Mouse (Mus musculus) CD8-positive naive resting alpha-beta T cell, adult 2 months (primary cell): ENCODE data around the gene Ankrd54.
"Not testable (repeated sequence)": the region's sequence is repeated elsewhere in the genome, so short reads cannot be mapped to it uniquely, and the experiment has no call there.

ENCODE experiments used
- DNase-seq, 2 experiments: peaks; one replicate each; pipeline ENCODE4 v3.0.0; 2022; ENCODE audit warnings: low read depth in 2 of 2, low spot score in 2 of 2

Ankrd54 gene

DNA sequence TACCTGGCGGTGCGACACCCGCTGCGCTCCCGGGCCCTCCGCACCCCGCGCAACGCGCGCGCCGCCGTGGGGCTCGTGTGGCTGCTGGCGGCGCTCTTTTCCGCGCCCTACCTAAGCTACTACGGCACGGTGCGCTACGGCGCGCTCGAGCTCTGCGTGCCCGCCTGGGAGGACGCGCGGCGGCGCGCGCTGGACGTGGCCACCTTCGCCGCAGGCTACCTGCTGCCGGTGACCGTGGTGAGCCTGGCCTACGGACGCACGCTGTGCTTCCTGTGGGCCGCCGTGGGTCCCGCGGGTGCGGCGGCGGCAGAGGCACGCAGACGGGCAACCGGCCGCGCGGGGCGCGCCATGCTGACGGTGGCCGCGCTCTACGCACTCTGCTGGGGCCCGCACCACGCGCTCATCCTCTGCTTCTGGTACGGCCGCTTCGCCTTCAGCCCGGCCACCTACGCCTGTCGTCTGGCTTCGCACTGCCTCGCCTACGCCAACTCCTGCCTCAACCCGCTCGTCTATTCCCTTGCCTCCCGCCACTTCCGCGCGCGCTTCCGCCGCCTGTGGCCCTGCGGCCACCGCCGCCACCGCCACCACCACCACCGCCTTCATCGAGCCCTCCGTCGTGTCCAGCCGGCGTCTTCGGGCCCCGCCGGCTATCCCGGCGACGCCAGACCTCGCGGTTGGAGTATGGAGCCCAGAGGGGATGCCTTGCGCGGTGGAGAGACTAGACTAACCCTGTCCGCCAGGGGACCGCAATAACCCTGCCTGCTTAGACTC is 19.8 kb downstream of the Ankrd54 start:
- no peak for DNase-seq

- DNase-seq, result no peak
These were observed 21.1 kb downstream of the Ankrd54 start, which contains the start of gene Galr3 for GRCm38 (mm10) chr15:79041585-79041984. TSS of gene Galr3 (plus strand) at chr15:79041885.

GRCm38 (mm10) chr15:79040501-79041416 is 21.9 kb downstream of the Ankrd54 start:
- DNase-seq, result no peak

GRCm38 (mm10) chr15:79038853-79039252 is 23.8 kb downstream of the Ankrd54 start:
- peak; percentile 82 to 89 for DNase-seq

- DNase-seq, result no peak
These were observed 24.4 kb downstream of the Ankrd54 start for GRCm38 (mm10) chr15:79038331-79038730.

- peak; percentile 49 to 61 for DNase-seq
These were observed 24.8 kb downstream of the Ankrd54 start for GRCm38 (mm10) chr15:79037913-79038328.

DNA sequence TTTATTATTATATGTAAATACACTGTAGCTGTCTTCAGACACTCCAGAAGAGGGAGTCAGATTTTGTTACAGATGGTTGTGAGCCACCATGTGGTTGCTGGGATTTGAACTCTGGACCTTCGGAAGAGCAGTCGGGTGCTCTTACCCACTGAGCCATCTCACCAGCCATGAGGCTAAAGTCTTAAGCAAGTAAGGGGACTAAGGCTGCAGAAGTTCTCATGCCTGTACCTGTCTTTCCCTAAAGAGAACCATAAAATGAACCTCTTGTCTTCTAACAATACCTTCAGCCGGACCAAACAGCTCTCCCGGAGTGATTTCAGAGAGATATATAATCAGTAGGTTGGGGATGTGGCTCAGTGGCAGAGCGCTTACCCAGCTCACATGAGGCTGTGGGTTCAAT is 30.8 kb downstream of the Ankrd54 start:
- not testable (repeated sequence) for DNase-seq

- DNase-seq, result no peak
These were observed 31.9 kb downstream of the Ankrd54 start for GRCm38 (mm10) chr15:79030551-79031435.

- no peak for DNase-seq
These were observed 33.0 kb downstream of the Ankrd54 start for GRCm38 (mm10) chr15:79029519-79030241.

GRCm38 (mm10) chr15:79028823-79029484 is 33.7 kb downstream of the Ankrd54 start:
- DNase-seq, result no peak

- DNase-seq, result peak; percentile 73 to 79
These were observed 34.4 kb downstream of the Ankrd54 start, which contains the start of gene H1f0 for GRCm38 (mm10) chr15:79028237-79028738. TSS of gene H1f0 (plus strand) at chr15:79028450.

DNA sequence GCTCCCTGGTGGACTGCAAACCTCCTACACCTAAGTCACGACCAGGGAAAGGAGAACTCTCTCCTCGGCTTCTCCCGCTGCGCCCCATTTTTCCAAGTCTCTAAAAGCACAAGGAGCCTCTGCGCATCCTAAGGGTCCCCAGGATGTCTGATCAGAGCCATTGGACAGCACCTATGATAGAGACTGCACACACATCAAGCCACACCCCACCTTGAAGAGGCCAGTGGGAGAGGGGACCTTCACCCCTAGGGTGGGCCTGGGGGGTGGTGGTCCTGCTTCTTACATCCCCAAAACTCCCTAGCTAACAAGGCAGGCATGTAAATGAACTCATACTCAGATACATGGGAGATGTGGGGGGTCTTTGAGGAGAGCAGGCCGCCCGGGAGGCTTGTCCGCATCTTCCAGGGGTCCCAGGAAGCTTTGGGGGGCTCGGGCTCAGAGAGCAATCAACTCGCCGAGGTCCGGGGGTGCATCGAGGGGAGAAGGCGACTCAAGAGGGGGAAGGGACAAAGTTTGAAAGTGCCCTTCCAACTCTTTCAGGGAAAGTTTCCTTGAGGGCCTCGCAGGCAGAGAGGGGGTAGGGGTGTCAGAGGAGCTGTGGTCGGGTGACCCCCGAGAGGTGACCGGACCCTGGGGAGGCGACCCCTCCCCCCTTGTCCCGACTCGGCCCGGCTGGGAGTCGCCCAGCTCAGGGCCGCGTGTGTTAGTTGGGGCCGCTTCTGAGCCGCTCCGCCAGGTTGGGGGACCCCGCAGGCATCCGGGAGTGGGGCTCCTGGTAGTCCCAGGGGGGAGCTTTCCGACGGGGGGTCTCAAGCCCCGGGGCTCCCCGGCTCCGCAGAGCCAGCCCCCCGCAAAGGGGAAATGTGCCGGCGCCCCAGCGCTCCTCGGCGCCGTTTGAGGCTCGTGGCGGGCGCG is 35.1 kb downstream of the Ankrd54 start:
- no peak for DNase-seq

DNA sequence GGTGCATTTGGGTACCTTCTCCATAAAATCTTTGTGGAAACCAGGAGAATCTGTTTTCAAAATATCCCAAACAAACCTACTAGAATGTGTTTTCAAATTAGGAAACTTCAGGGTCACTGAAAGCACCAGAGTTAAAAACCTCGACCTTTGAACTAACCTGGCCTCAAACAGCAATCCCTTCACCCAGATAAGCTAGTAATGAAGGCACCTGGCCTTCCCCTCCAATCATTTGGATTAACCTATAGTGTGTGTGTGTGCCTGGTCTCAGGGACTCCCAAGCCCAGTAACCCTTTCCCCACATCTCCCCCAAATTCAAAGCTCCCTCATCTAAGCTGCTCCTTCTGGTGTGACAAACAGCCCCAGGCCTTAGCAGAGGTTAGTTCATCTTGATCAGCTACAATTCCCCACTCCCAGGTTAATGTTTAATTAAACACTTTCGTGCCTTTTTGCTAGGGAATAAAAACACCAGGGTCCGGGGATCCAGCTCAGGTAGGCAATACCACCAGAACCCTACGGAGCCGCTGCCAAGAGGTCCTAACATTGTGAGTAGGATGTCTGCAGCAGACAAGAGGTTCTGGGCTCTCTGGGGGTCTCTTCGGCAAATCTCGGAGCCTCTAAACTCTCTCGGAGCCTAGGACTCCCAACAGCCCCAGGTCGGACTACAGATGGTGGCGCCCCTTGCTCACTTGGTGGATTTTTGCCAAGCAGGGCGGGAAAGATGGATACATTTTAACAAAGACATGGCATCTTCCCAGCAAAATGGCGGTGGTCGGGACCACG is 36.0 kb downstream of the Ankrd54 start:
- DNase-seq, result no peak

DNA sequence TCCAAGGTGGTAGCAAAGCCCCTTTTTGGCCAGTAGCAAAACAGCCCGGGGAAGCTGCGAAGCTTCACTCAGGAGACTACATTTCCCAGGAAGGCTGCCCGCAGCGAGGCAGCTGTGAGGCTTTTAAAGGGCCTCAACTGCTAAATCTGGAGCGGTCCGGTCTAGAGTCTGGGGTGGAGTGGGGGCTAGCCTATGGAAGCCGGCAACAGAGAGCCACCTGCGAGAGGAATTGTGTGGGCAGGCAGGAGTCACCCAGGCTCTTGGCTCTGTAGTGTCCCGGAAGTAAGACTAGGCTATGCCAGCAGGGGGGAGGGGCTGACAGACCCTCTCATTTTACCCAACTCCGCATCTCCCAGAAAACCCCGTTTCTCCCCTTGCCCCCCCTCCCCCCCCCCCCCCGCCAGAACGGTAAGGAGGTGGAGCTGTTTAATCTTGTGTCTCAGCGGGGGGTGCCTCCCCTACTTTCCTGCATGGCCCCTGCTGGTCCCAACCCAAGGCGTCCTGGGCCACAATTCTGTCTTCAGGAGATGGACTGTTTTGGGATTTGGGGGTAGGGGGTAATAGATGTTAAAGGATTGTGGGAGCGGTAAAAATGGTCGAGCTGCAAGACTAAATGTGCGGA is 36.9 kb downstream of the Ankrd54 start:
- no peak for DNase-seq

DNA sequence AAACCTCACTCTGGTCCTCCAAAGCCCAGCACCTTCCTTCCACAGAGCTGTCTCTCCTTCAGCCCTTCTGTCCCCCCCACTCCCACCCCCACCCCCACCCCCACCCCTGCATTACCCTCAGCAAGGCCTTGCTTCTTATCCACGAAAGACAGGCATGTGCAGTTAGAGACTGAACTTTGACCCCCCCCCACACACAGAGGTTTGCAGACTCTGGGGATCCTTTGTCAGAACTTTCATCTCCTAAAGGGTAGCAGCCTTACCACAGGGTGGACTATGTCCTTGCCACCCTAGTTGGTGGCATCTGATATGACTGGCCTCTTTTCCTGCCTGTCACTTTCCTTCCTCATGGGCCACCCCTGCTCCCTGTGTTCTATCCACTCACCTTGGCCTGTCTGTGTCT is 39.3 kb downstream of the Ankrd54 start:
- no peak for DNase-seq

- no peak for DNase-seq
These were observed 39.9 kb downstream of the Ankrd54 start for GRCm38 (mm10) chr15:79022671-79023230.

- no peak for DNase-seq
These were observed 43.8 kb downstream of the Ankrd54 start for GRCm38 (mm10) chr15:79018886-79019285.
